Mouse (Mus musculus) CD8-positive naive resting alpha-beta T cell, adult 2 months (primary cell): ENCODE results near the gene Bcl6b.

Experiments
- DNase-seq, 2 experiments: peaks; one replicate each; pipeline ENCODE4 v3.0.0; 2022; ENCODE audit warnings: low read depth in 2 of 2, low spot score in 2 of 2

The Bcl6b gene

DNA sequence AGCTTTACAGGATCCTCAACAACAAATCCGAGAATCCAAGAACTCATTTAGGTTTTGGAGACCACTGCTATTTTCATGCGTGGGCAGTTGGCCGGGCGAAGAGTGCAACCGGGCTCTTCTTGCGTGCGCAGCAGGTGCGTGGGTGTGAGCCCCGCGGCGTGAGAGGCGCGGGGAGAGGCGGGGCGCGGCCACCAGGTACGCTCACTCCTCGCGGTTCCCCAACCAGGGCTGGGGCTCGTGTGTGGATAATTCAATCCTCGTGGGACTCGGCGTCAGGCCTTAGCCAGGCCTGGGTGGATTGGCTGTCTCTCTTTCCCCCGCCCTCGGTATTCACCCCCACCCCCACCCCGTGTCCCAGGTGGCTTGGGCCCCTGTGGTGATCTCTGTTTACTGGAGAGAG, 15.9 kb downstream of the Bcl6b start:
- DNase-seq: no peak

DNA sequence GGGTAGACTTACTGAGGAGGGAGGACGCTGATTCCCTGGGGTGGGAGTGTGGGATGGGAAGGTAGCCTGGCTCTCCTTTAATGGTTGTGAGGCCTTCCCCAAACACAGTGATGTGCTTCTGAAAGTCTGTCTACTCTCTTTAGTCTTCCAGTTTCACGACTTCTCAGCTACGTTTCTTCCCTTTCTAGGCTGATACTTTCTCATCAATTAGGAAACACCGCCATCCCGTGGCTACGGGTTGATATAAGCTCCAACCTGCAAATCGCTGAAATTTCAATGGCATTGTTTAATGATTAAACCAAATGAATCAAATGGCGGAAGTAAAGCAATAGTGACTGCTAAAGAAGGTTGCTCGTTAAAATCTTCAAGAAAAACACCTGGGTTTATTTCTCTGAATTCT, 16.7 kb downstream of the Bcl6b start:
- peak in 1 of 2 experiments; percentile 57 for DNase-seq

DNA sequence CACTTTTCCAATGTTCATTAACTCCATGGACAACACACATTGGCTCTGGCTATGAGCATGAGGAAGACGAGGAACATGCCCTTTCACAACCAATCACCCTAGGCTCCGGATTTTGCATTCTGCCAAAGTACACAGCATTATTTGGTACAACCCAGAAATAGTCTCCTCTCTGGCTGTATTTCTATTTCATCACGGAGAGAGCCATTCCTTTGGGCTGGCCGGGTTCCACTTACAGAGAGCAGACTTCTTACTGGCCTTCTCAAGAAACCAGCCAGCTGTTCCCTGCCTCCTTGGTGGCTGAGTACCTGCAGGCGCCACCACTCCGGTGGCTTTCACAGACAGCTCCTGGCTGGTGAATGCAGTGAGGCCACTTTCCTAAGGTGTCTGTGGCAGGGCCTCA, 17.2 kb downstream of the Bcl6b start, which contains the start of gene Slc16a11:
Gene Slc16a11 (plus strand): TSS at position 330 of the 400 bp plus-strand sequence.
- no peak for DNase-seq

DNA sequence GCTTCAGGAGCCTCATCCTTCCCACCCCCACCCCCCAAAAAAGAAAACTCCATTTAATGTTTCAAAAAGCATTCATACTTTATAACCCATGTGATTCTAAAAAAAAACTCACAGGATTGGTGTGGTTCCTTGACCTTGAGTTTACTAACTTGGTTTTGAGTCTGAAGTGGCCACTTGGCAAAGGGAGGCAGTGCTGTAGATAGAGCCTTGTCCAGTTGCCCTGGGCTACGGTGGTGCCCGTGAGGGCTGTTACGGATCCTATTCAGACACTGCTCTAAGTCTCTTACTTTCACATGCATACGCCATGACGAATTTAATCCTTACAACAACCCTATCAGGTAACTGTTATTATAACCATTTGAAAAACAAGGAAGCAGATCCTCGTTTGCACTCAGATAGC, 17.6 kb downstream of the Bcl6b start:
- DNase-seq: no peak

DNA sequence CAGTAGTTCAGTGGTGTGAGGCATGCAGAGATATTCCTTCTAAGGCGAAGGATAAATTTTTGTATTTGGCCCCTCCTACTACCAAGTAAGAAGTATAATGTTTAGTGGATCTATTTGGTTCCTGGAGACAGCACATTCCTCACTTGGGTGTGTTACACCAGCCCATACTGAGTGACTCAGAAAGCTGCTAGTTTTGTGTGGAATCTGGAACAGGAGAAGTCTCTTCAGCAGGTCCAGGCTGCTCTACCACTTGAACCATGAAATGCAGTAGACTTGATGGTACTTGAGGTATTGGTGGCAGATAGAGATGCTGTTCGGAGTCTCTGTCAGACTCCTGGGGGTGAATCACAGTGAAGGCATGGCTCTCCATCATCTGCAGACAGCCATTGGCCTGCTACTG, 18.9 kb downstream of the Bcl6b start:
- DNase-seq: no peak

DNA sequence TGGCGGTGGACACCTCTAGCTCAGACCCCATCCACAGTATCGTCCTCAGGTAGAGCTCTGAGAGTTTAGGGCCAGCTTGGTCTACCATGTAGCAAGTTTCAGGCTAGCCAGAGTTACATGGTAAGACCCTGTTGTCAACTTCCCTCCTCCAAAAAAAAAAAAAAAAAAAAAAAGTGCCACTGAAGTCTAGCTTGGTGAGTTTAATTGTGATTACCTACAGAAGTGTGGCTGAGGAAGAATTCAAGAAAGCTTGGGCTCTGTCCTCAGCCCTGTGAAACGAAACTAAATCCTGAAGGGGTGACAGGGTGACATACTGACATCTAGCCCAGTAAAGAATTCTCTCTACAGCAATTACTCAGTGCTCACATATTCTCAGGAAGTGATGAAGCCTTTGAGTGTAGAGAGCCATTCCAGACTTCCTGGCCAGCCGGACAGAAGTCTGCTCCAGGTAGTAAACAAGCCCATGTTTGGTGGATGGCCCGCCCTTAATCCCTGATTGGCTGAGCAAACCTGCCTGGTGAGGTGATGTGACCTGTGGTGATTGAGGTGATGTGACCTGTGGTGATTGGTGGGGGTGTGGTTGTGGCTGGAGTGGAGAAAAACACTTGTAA, 20.7 kb downstream of the Bcl6b start:
- DNase-seq: no peak

DNA sequence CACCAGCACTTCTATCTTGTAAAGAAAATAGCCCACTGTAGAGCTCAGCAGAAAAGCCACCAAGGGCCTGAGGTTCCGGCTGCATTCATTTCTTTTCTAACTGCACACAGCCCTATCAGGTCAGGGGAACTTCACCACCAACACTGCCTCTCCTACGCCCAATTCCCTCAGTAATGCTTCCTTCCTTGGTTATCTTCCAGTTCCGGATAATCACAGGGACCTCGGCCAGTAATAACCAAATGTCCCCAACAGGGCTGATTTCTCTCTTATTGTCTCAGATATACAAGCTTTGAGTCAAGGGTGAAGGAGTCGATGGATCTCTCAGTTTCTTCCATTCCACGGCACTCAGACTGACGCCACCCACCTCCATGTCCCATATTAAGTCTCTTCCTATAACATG, 22.3 kb downstream of the Bcl6b start:
- DNase-seq: no peak

DNA sequence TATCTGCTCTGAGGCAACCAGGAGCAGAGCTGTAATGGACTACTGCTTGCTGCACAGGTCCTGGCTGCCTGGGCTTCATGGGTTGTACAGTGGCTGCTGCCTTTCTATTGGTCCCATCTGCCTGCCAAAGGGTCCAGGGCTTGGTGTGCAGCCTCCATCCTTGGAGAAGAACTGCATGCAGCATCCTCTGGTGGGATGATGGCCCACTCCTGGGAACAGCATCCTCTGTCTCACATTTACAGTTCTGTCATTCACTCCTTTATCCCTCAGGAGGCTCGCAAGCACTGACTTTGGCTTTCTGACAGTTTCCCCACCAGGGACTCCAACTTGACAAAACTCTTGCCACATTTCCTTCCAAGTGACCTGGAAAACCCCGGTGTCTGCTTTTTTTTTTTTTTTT, 22.8 kb downstream of the Bcl6b start:
- no peak for DNase-seq

DNA sequence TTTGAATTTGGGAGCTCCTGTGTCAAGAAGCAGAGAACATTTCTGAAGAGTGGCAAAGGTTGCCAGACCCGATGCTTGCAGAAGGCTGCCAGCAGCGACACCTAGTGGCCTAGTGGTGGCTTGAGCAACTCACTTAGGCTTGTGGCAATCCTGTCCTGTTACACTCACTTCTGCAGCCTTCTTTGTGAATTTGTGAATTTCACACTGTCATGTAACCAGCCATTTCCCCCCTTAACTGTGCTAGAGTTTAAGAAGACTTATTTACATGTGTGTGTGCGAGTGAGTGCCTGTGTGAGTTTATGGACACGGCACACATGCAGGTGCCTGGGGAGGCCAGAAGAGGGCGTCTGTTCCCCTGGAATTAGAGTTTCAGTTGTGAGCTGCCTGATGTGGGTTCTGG, 27.9 kb downstream of the Bcl6b start:
- peak; percentile 65 to 78 for DNase-seq

DNA sequence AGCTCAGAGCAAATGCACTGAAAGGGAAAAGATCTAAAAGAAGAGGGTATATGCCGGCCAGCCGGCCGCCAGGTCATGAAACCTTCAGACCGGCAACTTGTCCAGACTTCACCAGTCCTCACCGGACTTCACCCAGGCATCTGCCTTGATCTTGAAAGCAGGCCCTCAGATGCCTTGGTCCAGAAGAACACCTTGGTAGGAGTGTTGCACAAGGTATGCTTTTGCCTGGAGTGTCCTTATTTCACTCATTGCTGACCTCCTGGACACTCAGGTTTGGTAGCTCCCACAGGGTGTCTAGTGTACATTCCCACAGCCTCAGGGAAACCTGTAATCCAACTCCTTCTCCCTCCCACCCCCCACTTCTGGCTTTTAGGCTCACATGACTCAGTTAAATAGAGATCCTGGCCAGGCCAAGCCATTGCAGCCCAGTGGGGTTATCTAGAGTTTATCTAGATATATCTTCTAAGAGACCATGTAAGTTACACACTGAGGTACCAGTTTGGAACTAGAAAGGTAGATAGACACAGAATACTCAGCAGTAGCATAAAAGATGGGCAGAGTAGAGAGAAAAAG, 29.5 kb downstream of the Bcl6b start:
- no peak for DNase-seq

DNA sequence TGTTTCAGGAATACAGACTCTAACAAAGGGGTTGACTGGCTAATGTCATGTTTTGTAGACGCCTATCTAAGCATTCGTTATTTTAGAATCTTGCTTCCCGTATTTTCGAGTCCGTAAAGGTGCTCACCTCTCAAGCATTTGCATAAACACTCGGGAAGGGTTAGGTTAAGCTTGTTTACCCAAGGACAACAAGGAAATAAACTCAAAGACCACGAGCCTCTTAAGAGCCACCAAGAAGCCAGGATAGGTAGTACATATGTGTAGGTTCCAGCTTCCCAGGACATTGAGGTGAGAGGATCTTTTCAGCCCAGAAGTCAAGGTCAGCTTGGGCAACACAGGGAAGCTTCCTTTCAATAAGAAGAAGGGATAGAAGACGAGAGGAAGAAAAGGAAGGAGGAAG, 30.5 kb downstream of the Bcl6b start:
- DNase-seq: no peak

DNA sequence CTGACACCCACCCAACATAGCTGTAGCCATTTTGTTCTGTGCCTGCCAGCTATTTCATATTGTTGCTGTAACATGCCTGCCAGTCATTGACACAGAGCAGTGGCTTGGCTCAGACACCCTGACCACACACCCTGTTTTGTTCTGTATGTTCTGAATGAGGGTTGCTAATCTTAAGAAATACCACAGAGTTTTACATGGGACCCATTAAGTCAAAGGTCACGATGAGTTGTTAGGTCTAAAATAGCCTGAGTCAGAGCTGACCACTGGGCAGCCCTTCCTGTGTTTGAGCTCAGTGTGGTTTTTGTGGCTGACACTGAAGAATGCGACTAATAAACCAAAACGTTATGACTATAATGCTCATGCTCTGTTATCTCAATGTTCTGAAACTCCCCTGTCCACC, 31.3 kb downstream of the Bcl6b start:
- no peak for DNase-seq

DNA sequence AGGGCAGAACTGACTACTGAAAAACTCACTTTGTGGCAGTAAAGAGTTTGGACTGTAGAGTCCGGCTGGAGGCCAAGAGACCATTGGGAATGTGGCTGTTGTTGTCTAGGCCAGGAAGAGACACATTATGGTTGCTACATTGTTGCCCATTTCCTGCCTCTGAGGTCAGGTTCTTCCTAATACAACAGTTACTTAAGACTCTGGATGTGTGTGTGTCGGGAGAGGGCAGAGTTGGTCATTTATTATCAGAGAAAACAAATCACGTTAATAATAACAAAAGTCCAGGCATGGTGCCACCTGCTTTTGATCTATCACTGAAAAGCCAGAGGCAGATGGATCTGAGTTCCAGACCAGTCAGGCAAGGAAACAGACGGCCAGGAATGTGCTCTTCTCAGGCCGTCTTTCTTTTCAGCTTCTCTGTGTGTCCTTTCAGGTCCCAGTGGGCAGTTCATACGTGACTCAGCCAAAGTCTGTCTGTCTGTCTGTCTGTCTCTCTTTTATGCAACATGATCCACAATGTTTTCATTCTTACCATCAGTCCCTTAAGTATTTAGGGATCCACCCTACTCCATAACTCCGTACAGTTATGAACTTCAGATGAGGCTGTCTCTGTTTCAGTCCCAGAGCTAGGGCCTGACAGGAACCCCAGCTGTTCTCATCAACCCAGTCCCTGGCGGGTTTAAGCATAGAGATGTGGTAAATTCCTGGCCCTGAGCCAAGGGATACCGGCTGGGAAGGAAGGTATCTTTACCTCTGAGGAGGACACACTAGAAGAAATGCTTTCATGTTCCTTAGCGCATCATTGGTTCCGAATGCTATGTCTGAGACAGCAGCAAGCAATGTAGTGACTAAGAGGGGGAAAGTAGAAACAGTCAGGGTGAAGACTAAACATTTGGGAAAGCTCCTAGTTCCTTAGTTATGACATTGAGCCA, 36.0 kb downstream of the Bcl6b start:
- DNase-seq: no peak

DNA sequence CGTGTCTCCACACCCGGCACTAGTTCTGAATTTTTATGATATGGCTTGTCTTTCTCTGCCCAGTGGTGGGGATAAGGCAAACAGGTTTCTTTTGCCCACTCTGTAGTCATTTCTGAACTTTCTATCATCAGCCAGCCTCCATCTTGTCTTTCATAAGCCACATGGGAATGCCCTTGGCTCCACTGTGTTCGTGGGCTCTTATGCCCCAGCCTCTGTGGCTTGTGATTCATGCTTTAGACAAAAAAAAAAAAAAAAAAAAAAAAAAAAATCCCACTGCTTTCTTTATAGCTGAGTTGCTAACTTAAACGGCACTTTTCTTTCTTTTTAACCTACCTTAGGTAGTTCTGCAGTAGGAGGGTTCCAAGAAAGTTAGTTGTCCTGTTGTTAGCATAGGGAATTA, 37.4 kb downstream of the Bcl6b start:
- no peak for DNase-seq

DNA sequence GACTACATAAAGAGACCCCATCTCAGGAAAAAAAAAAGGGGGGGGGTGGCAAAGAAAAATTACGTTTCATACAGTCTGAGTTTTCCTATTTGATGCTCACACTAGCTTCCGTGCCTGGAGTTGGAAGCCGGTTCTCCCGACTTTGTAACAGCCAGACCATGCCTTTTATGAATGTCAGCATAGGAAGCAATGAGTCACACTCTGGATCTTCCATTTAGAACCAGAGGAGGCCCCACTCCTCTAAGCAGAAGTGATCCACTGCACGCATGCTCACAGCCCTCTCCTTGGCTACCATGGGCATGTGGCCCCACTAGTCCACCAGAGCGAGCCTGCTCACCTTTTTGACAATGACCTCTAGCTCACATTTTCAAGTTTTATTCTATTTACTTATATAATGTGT, 38.4 kb downstream of the Bcl6b start:
- DNase-seq: no peak

DNA sequence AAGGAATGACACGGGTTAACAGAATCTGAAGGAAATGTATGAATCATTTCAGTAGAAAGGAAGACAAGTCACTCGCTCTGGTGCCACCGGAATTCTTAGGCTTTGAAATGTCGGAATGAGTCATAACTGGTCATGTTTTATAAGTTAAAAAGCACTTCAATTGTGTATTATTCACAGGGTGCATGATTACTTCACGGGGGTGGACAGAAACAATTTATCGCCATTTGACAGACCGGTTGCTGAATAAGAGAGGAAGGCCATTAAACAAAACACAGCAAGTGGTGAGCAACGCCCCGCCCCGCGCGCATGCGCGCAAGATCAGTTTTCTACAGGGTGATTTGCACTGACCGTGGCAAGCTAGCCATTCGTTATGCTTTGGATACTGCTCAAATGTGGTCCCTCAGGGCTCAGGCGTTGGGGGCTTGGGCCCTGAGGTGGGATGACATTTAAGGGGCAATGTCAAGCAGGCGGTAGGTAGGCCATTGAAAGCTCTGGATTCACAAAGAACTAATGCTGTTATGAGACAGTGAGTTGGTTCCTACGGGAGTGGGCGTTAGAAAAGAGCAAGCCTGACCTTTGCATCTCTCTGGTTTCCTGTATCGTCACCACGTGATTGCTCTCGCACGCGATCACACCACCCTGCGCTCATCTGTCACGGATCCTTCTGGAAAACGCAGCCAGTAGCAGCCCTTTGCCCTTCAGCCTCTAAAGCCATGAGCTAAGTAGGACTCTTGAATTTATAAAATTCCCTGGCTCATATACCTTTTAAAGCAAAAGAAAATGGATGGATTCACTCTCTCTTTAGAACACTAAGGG, 40.1 kb downstream of the Bcl6b start:
- no peak for DNase-seq

DNA sequence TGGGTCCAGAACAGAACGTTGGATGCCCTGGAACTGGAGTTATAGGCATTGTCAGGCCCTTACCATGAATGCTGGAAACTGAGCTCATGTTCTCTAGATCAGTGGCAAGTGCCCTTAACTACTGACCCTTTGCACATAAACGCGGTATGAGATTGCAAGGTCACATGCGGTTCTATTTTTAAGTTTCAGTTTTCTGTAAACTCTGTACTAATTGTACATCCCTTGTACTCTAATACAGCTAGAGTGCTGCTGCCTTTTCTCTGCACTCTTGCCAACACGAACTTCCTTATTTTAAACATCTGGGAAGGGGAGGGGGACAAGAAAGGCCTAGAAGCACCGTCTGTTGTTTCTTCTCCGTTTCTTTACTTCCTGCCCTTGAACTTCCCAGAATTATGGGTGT, 44.5 kb downstream of the Bcl6b start:
- DNase-seq: no peak

DNA sequence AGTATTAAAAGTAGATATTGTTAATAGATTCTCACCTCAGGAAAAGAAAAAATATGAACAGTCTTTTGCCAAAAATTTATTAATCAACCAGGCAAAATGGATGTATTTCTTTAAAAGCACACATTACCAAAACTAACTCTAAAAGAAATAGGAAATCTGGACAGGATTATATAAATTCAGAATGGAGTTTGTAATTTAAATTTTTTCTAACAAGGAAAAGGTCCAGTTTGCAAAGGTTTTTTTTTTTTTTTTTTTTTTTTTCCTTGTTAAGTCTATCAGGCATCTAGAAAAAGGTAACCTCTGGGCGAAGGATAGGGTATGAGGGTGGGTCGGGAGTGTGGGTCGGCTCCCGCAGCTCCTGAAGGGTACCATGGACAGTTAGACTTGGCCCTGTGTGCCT, 49.1 kb downstream of the Bcl6b start:
- DNase-seq: no peak

DNA sequence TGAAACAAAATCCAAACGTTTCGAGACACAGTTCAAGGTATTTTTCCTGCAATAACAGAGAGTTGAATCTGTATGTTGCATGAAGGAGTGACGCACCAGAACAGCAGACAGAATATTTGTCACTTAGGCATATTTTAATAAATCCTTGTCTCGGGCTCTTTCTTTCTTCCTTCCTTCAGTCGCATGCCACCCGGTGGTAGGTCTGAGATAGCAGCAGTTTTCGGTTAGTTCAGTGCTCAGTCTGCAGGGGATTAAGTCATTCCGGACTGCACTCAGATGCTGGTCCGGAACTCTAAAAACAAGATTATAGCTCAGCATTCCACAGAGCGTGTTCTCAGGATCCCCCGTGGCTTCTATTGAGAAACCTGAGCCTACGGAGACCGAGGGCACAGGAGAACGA, 50.2 kb downstream of the Bcl6b start:
- DNase-seq: no peak

DNA sequence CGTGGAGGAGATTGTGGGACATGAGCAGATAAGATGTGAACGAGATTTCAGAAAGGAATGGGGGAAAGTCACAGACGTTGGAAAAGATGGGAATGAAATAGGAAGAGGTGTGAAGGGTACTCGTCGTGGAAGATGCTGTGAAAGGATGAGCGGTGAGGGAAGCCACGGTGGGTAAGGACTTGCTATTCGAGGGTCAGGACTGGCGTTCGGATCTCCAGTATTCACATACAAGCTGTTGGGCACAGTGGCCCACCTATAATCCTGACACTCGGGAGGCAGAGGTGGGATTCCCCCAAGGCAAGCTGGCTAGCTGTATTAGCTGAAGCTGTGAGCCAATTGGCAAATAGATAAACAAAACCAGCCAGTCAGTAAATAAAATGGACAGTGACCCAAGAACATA, 50.8 kb downstream of the Bcl6b start:
- no peak for DNase-seq

DNA sequence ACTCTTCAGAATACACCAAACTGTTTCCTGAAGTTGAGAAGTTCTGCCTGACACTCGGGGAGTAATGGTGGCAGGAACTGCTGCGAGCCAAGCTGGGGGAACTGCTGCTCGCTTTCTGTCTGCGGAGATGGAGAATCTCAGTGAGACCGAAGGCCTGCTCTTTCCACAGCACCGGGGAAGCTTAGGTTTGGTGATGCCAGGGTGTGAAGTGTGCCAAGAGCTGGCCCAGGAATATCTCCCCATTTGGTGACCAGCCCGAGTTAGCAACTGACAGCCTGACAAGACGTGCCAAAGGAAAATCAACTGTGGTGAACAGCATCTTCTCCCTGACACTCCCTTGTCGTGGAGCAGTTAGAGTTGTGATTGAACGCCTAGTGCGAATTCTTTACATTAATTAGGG, 51.3 kb downstream of the Bcl6b start:
- DNase-seq: no peak
